Mouse (Mus musculus) olfactory bulb, adult 2 months (tissue): ENCODE measurements around the gene Pigo.

Source experiments
- CTCF ChIP-seq: fragments of 200-500 bp; IDR thresholded peaks from 2 replicates; pipeline ENCODE4 v1.5.1; 2012; ENCODE audit warnings: low read depth, mild to moderate bottlenecking, low read length, moderate library complexity; ENCODE audit not compliant: insufficient read depth
- POLR2A ChIP-seq: fragments of 200-500 bp; IDR thresholded peaks from 2 replicates; pipeline ENCODE4 v1.6.1; 2012; ENCODE audit warnings: mild to moderate bottlenecking, low read depth, low read length, moderate library complexity; ENCODE audit not compliant: insufficient read depth

DNA sequence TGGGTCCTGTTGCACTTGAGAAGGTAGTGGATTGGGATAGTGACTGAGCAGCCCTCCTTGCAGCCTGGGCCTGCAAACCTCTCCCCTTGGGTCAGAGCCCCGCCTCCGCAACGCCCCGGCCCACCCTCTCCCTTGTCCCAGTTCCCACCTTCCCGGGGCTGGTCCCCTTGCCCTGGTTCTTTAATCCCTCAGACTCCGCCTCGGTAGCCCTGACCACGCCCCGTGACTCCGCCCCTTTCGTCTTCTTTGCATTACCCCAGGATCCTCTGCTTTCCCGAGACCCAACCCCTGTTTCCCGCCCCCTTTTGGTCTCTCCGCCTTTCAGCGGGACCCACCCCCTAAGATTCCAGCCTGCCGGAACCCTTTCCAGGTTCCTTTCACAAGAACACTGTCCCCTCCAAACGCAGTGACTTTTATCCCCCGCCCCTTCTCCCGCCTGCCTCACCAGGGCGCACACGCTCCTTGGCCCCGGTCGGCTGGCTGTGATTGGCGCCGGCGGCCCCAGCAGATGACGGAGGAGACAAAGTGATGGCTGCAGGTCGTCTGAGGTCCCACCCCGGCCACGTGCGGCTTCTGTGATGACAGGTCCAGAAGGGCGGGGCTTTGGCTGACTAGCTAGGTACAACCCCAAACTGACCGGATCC, 20.2 kb upstream of the Pigo start, which contains the start of gene Fam214b:
- no peak for TF ChIP-seq CTCF
- 0 out of 2 replicates have a peak, but pooled peaks have one; percentile 13 for TF ChIP-seq POLR2A
